Mouse (Mus musculus) limb, embryonic 10.5 days (tissue): ENCODE measurements around the gene Baz2b. TPM values are rescaled to one million over a fixed set of nuclear protein-coding genes. Genes with fewer than 3 reads are reported as not detected.

Source experiments
- DNase-seq: peaks from one replicate; pipeline ENCODE4 v3.0.0-alpha.2; 2017; ENCODE audit warnings: low spot score
- H3K27ac ChIP-seq: fragments of 300-500 bp; sonication (generic); 2 replicates; pipeline ENCODE4 v1.5.1; 2016; ENCODE audit warnings: mild to moderate bottlenecking
- H3K27me3 ChIP-seq: fragments of 300-500 bp; sonication (generic); 2 replicates; pipeline ENCODE4 v1.6.1; 2016; ENCODE audit warnings: low read depth, mild to moderate bottlenecking; ENCODE audit not compliant: poor library complexity, severe bottlenecking
- H3K36me3 ChIP-seq: fragments of 300-500 bp; sonication (generic); 2 replicates; pipeline ENCODE4 v1.6.1; 2016; ENCODE audit warnings: mild to moderate bottlenecking, moderate library complexity
- H3K4me1 ChIP-seq: fragments of 300-500 bp; sonication (generic); 2 replicates; pipeline ENCODE4 v1.6.1; 2016
- H3K4me3 ChIP-seq: fragments of 300-500 bp; sonication (generic); 2 replicates; pipeline ENCODE4 v1.5.1; 2016; ENCODE audit warnings: mild to moderate bottlenecking, moderate library complexity
- H3K9me3 ChIP-seq: fragments of 300-500 bp; sonication (generic); replicated peaks from 2 replicates; pipeline ENCODE4 v1.6.1; 2016; ENCODE audit warnings: mild to moderate bottlenecking
- WGBS: fragments of 180-500 bp; shearing (Covaris S2); methylation state at CpG from one replicate; pipeline ENCODE4 v1.1.7; 2016; 5-methylcytosine and 5-hydroxymethylcytosine counted together
- polyA plus RNA-seq: library from polyadenylated mRNA; unstranded; fragments of >200 nt; fragmentation: Nextera tagmentation; extraction: Ambion mirVana; gene quantifications from 2 replicates; pipeline ENCODE4 v1.2.1, GENCODE M21; 2016

Gene Baz2b
- polyA plus RNA-seq, 1 experiment from 2014 or later, result 58.8 TPM

DNA sequence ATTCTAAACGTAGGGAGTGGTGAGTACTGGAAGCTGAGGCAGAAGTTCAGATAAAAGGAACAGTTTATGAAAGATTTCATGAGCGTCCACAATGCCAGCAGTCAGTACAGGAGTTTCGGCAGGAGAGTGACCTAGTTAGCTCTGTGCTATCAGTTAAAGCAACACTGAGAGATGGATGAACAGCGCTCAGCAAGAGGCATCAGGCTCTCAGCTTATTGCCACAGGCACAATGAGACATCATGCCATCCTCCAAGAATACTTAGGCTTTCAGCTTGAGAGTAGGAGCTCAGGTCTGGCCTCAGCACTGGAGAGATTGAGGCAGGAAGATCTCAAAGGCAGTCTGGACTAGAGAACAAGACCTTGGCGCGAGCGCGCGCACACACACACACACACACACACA is 160.3 kb downstream of the Baz2b start:
- DNase-seq, result no peak
- no peak overlapping the region for H3K27ac ChIP-seq
- 96% methylated on average over 9 of the region's 9 CpGs for WGBS

DNA sequence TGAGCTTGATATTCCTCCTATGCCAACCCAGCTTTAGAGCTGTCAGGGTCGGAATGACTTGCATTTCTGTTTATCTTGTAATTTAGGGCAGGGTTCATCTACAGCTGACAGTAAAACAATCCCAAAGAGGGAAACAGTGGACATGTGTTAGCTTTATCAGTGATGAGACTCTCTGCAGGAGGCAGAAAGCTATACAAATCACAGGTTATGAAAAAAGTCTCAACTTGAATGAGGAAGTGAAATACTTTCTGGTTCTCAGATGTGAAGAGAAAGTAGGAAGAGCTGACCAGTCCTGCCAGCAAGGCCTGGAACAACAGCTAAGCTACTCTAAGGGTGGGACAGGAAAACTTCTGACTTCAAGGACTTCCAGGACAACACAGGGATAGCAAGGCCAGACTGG is 163.6 kb downstream of the Baz2b start:
- Histone ChIP-seq H3K4me1 (peaks cover 8% of the 10 kb centered on the region), H3K4me3 (no peak overlapping the region), H3K36me3 (0 out of 2 replicates have a peak, but pooled peaks cover 8% of the 10 kb centered on the region), H3K27me3 (no peaks in the 10 kb centered on the region), H3K9me3 (no peaks in the 10 kb centered on the region), H3K27ac (no peak overlapping the region)
- 79% methylated on average over 1 of the region's 1 CpGs for WGBS
- no peak for DNase-seq

More for the DNA sequence above, 160.3 kb downstream of the Baz2b start:
- no peaks in the 10 kb centered on the region for H3K9me3 ChIP-seq
- 0 out of 2 replicates have a peak, but pooled peaks cover 8% of the 10 kb centered on the region for H3K36me3 ChIP-seq
- H3K4me3 ChIP-seq, result no peak overlapping the region
- H3K4me1 ChIP-seq, result peaks cover 24% of the 10 kb centered on the region
- H3K27me3 ChIP-seq, result no peaks in the 10 kb centered on the region

DNA sequence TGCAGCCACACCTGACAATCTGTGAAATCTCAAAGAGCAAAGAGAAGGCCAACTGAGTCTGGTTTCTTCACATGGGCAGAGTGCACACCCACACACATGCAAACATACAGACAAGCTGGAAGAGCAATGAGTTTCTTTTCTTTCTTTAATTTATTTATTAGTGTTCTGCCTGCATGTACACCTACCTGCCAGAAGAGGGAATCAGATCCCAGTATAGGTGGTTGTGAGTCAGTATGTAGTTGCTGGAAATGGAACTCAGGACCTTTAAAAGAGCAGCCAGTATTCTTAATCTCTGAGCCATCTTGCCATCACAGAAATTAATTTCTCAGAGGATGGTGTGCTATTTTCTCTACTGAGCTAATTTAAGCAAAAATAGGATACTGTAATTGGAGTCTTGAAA is 164.7 kb downstream of the Baz2b start:
- Histone ChIP-seq H3K27ac (no peak overlapping the region), H3K27me3 (no peaks in the 10 kb centered on the region), H3K36me3 (0 out of 2 replicates have a peak, but pooled peaks cover 8% of the 10 kb centered on the region), H3K4me1 (peaks cover 8% of the 10 kb centered on the region), H3K4me3 (no peak overlapping the region), H3K9me3 (no peaks in the 10 kb centered on the region)
- DNase-seq, result no peak

DNA sequence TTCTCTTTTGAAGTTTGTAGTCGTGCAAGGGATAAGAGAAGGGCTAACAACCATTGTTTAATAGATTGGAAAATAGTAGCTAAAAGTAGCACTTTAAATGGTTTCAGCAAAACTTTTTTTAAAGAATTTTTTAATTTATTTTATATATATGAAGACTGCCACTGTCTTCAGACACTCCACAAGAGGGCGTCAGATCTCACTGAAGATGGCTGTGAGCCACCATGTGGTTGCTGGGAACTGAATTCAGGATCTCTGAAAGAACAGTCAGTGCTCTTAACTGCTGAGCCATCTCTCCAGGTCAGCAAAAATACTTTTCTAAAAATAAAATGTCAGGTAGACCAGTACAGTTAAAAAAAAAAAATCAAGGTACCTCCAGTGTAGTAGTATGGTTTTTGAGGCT is 165.1 kb downstream of the Baz2b start:
- no peak for DNase-seq
- no peak overlapping the region for H3K27ac ChIP-seq
- WGBS, result 71% methylated on average over 2 of the region's 2 CpGs
- H3K4me1 ChIP-seq, result peaks cover 8% of the 10 kb centered on the region
- no peaks in the 10 kb centered on the region for H3K27me3 ChIP-seq
- H3K36me3 ChIP-seq, result 0 out of 2 replicates have a peak, but pooled peaks cover 8% of the 10 kb centered on the region
- no peaks in the 10 kb centered on the region for H3K9me3 ChIP-seq
- H3K4me3 ChIP-seq, result no peak overlapping the region

DNA sequence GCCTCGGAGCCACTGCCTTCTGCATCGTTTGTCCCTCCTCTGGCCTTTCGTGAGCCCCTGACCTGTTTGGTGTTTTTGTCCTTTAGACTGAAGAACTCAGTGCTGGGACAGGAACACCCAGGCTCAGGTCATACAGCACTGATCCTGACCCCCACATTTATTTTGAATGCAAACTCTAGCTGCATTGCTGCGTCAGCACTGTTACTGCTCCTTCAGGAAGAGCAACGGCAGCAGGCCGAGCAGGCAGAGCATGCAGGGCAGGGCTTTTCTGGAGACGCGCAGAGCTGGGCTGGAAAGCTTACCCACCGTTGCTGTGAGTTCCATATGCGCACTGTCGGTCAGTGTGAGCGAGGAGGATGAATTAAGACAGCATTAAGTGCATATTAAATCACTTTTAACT is 166.9 kb downstream of the Baz2b start:
- H3K4me3 ChIP-seq, result no peak overlapping the region
- H3K36me3 ChIP-seq, result 0 out of 2 replicates have a peak, but pooled peaks cover 6% of the 10 kb centered on the region
- H3K4me1 ChIP-seq, result peaks cover 14% of the 10 kb centered on the region; the same call in 1 of the 2 replicates
- 86% methylated on average over 12 of the region's 12 CpGs for WGBS
- H3K9me3 ChIP-seq, result no peaks in the 10 kb centered on the region
- H3K27me3 ChIP-seq, result no peaks in the 10 kb centered on the region
- no peak for DNase-seq
- no peak overlapping the region for H3K27ac ChIP-seq

DNA sequence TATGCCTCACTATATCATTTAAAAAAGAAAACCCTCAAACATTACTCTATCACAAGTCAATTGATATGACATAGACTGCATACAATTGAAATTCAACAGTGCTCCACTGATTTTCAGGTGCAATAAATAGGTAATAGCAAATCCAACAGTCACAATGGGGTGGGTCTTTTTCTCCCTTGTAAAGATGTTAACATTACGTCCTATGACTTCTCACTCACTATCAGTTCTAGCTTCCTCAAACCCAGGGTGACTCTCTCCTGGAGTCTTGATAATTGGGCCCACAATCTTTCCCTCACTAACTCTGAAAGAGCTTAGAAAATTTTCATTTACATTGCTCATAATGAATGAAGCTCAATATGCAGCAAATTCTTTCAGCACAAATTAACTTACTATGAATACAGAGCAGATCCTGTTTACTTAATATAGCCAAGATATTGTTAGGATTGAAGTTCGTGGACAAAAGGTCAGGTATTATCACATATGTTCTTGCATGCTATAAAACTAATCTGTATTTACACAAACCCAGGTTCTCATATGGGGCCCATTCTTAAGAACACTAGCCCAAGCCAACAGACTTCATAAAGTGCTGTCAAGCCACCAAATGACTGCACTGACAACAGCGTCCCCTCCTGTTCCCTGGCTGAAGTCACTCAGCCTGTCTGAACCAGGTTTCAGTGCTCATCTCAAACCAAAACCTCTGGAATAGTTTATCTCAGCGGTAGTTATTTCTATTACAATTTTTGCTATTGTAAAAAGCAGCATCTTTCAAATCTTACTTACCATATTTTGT is 168.0 kb downstream of the Baz2b start:
- 93% methylated on average over 4 of the region's 4 CpGs for WGBS
- no peaks in the 10 kb centered on the region for H3K9me3 ChIP-seq
- H3K36me3 ChIP-seq, result 0 out of 2 replicates have a peak, but pooled peaks cover 6% of the 10 kb centered on the region
- H3K27me3 ChIP-seq, result no peaks in the 10 kb centered on the region
- H3K4me3 ChIP-seq, result no peak overlapping the region
- peaks cover 21% of the 10 kb centered on the region for H3K4me1 ChIP-seq
- H3K27ac ChIP-seq, result no peak overlapping the region
- no peak for DNase-seq

DNA sequence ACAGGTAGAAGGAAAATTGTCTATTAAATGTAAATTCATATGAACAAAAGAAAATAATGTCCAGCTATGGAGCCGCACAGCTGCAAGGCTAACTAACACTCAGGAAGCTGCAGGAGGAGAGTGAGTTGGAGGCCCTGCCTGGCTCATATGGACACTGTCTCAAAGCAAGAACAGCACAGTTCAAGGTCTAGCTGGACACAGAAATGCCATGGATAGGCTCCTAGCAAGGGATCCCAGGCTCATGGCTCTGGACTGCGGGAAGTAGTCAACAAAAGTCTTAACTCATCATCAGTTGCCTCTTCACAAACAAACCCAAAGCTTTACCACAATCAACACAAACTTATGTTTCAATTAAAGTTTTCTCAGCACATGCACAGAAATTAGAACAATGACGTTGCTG is 169.5 kb downstream of the Baz2b start:
- H3K27me3 ChIP-seq, result no peaks in the 10 kb centered on the region
- 92% methylated on average over 3 of the region's 3 CpGs for WGBS
- no peak overlapping the region for H3K27ac ChIP-seq
- DNase-seq, result no peak
- no peaks in the 10 kb centered on the region for H3K9me3 ChIP-seq
- 0 out of 2 replicates have a peak, but pooled peaks cover 6% of the 10 kb centered on the region for H3K36me3 ChIP-seq
- H3K4me1 ChIP-seq, result peaks cover 26% of the 10 kb centered on the region
- H3K4me3 ChIP-seq, result no peak overlapping the region

DNA sequence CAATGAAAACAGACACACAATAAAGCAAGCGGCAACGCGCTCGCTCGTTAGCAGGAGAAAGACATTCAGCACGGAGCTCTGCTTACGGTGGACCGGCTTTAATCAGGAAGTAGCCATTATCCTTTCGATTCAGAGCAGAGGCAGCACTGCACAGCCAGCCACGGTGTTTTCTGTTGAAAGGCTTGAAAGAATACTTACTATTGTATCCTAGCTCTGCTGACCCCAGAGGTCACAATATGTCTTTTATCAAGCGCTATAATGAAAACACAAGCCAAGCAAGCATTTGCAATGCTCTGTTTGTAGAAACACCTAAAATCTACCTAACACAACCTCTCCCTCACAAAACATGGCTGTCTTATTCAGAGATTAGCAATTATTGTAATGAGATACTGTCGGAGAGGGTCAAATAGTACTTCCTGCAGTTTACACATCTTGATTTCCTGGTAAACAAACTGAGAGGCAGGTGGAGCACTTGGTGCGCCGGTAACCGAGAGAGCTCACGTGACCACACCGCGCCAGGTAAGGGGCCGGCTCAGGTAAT is 172.6 kb downstream of the Baz2b start:
- 14% methylated on average over 19 of the region's 19 CpGs for WGBS
- no peaks in the 10 kb centered on the region for H3K27me3 ChIP-seq
- peaks cover 29% of the 10 kb centered on the region for H3K4me1 ChIP-seq
- peak; percentile 54 for DNase-seq
- H3K4me3 ChIP-seq, result peak overlapping the region; percentile 38
- no peaks in the 10 kb centered on the region for H3K36me3 ChIP-seq
- H3K27ac ChIP-seq, result no peak overlapping the region
- no peaks in the 10 kb centered on the region for H3K9me3 ChIP-seq

DNA sequence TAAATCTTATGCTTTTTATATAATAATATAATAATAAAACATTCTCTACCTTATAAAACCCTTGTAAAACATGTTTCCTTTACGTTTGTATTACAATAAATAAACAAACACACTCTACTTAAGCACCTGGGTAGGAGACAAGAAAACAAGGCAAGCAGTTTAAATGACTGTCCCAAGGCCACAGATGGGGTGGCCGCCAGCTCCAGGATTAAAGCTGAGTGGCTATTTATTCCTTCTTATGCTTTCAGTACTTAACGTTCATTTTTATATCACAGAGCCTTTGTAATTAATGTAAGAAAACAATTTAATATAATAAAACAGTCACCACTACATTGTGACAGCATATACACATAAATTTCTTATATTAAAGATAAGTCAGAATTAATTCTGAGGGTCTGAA is 173.3 kb downstream of the Baz2b start:
- WGBS, result 70% methylated on average over 3 of the region's 3 CpGs
- H3K4me3 ChIP-seq, result no peak overlapping the region
- no peak for DNase-seq
- H3K27me3 ChIP-seq, result no peaks in the 10 kb centered on the region
- no peak overlapping the region for H3K27ac ChIP-seq
- H3K36me3 ChIP-seq, result no peaks in the 10 kb centered on the region
- peaks cover 29% of the 10 kb centered on the region for H3K4me1 ChIP-seq
- H3K9me3 ChIP-seq, result no peaks in the 10 kb centered on the region

DNA sequence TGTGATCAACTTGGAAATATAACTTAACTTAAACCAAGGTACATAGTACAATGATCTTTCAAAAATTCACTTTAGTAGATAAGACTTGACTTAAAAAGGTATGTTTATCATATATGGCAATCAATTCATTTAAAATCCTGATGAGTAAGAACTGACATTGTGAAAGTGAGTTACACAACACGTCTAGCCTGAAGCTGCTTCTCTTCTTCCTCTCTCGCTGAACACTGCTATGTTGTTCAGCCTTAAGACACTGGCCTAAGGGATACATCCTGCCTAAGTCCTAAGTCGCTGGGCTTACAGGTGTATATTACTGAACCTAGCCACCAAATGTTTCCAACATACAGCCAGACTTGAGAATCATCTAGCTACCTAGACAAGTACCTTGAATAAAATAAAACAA is 178.6 kb downstream of the Baz2b start:
- Histone ChIP-seq H3K4me1 (peaks cover 9% of the 10 kb centered on the region; the same call in 1 of the 2 replicates), H3K27ac (no peak overlapping the region), H3K9me3 (no peaks in the 10 kb centered on the region), H3K4me3 (no peak overlapping the region), H3K36me3 (no peaks in the 10 kb centered on the region), H3K27me3 (no peaks in the 10 kb centered on the region)
- 92% methylated on average over 3 of the region's 3 CpGs for WGBS
- no peak for DNase-seq

DNA sequence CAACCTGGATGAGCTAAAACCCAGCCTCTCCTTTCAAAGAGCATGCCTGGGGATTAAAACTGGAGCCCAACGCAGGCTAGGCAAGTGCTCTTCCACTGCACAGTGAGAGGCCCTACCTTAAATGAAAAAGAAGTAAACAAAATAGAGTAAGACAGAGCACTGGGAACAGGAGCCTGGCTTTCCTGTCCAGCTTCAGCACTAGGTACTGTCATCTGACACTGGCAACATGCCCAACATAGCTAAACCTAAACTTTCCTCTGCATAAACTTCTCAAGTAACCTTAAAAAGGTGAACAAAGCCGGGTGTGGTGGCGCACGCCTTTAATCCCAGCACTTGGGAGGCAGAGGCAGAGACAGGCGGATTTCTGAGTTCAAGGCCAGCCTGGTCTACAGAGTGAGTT is 180.6 kb downstream of the Baz2b start:
- H3K4me1 ChIP-seq, result peaks cover 10% of the 10 kb centered on the region
- H3K27ac ChIP-seq, result no peak overlapping the region
- DNase-seq, result no peak
- H3K27me3 ChIP-seq, result no peaks in the 10 kb centered on the region
- 95% methylated on average over 5 of the region's 5 CpGs for WGBS
- H3K36me3 ChIP-seq, result no peaks in the 10 kb centered on the region
- no peaks in the 10 kb centered on the region for H3K9me3 ChIP-seq
- H3K4me3 ChIP-seq, result no peak overlapping the region

DNA sequence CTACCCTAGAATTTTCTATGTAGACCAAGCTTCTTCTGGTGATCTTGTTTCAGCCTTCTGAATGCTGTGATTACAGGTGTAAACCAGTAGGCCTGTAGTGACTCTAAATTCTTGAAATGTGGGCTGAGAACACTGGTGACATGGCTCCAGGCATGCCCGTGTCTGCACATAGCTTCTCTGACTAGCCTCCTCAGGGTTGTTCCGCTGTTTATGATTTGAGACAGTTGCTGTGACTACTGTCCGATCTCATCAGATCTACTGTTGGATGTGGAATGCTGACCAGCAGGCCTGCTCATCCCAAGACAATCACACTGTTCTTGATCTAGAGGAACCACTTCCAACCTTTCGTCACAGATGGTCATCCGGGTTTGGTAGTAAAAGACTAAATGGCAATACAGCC is 182.5 kb downstream of the Baz2b start:
- Histone ChIP-seq H3K27me3 (no peaks in the 10 kb centered on the region), H3K36me3 (no peaks in the 10 kb centered on the region)
- 79% methylated on average over 5 of the region's 5 CpGs for WGBS

DNA sequence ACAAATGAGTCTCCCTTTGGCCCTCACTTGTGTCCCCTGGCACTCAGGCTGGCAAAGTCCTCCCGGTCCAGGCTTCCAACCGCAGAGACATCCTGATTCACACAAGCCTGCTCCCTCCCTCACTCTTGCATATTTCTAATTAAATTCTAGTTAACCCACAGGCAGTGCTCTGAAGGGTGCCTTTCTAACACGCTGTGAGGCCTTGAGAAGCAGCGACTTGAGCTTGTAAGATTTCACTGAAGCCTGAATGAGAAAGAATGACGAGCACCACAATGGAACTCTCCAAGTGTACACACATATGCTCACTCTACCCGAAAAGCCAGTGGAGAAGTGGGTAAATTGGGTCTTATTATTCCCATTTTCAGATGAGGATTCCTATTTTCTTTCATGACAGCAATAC is 183.1 kb downstream of the Baz2b start:
- DNase-seq, result no peak
- H3K9me3 ChIP-seq, result no peaks in the 10 kb centered on the region
- WGBS, result 75% methylated on average over 6 of the region's 6 CpGs
- H3K4me1 ChIP-seq, result peaks cover 28% of the 10 kb centered on the region
- H3K27ac ChIP-seq, result no peak overlapping the region
- no peaks in the 10 kb centered on the region for H3K27me3 ChIP-seq
- no peaks in the 10 kb centered on the region for H3K36me3 ChIP-seq
- no peak overlapping the region for H3K4me3 ChIP-seq

More for the DNA sequence above, 182.5 kb downstream of the Baz2b start:
- Histone ChIP-seq H3K4me3 (no peak overlapping the region), H3K4me1 (peaks cover 22% of the 10 kb centered on the region), H3K9me3 (no peaks in the 10 kb centered on the region), H3K27ac (no peak overlapping the region)
- DNase-seq, result no peak
